Comparison of ENCODE assay signal across 17 mouse cellular contexts in genomic region chr14:100488837-100489236, GRCm38 (mm10).
"Had no signal": no experiment of that assay in that cellular context is flagged by ENCODE, and none has a peak within 500 bp of the region (broad histone marks: within the 10 kb centered on the region; RNA-seq: fewer than 3 reads in every experiment).

No protein-coding gene starts in this region.

- H3K27ac ChIP-seq: kidney, postnatal 0 days; limb, embryonic 12.5 days; limb, embryonic 15.5 days; liver, embryonic 14.5 days; macrophage; midbrain, embryonic 13.5 days; neural tube, embryonic 12.5 days; neural tube, embryonic 15.5 days; stomach, postnatal 0 days had no signal

- H3K27me3 ChIP-seq: limb, embryonic 12.5 days; limb, embryonic 15.5 days; midbrain, embryonic 13.5 days; neural tube, embryonic 12.5 days; neural tube, embryonic 15.5 days had no signal

- ATAC-seq: liver, postnatal 0 days; lung, postnatal 0 days; midbrain, embryonic 13.5 days had no signal

- H3K4me1 ChIP-seq: limb, embryonic 12.5 days; limb, embryonic 15.5 days; midbrain, embryonic 13.5 days; neural tube, embryonic 12.5 days; neural tube, embryonic 15.5 days had no signal

- H3K4me2 ChIP-seq: limb, embryonic 12.5 days; limb, embryonic 15.5 days; liver, embryonic 11.5 days; lung, embryonic 14.5 days; midbrain, embryonic 13.5 days; neural tube, embryonic 12.5 days; neural tube, embryonic 15.5 days had no signal

- H3K4me3 ChIP-seq: limb, embryonic 12.5 days; limb, embryonic 15.5 days; midbrain, embryonic 13.5 days; neural tube, embryonic 12.5 days; neural tube, embryonic 15.5 days had no signal

- DNase-seq: kidney, adult 2 months; kidney, postnatal 25 days; left cerebral cortex, postnatal 4 days; liver, postnatal 0 days; lung, embryonic 14.5 days; thymus, postnatal 25 days had no signal

- H3K9me3 ChIP-seq: limb, embryonic 12.5 days; limb, embryonic 15.5 days; midbrain, embryonic 13.5 days; neural tube, embryonic 12.5 days; neural tube, embryonic 15.5 days had no signal

- H3K36me3 ChIP-seq: limb, embryonic 12.5 days; limb, embryonic 15.5 days; midbrain, embryonic 13.5 days; neural tube, embryonic 12.5 days; neural tube, embryonic 15.5 days had no signal

- H3K9ac ChIP-seq: limb, embryonic 12.5 days; limb, embryonic 15.5 days; liver, embryonic 14.5 days; liver, postnatal 0 days; lung, embryonic 14.5 days; midbrain, embryonic 13.5 days; neural tube, embryonic 12.5 days; neural tube, embryonic 15.5 days had no signal
